Mouse (Mus musculus): Measurements from ENCODE around the gene Atp5l.
"Not testable (repeated sequence)": the region's sequence is repeated elsewhere in the genome, so short reads cannot be mapped to it uniquely, and the experiment has no call there.

The Atp5l gene

GRCm38 (mm10) chr9:44920374-44921122 is at the start of gene Atp5l:
TSS of gene Atp5l (minus strand) at chr9:44920742.
- peak; percentile 96 for DNase-seq (ENCODE audit: low read depth, low spot score)

- DNase-seq (ENCODE audit: low read depth, low spot score), result no peak
Measured at GRCm38 (mm10) chr9:44969450-44969849, 48.9 kb upstream of the Atp5l start.

DNA sequence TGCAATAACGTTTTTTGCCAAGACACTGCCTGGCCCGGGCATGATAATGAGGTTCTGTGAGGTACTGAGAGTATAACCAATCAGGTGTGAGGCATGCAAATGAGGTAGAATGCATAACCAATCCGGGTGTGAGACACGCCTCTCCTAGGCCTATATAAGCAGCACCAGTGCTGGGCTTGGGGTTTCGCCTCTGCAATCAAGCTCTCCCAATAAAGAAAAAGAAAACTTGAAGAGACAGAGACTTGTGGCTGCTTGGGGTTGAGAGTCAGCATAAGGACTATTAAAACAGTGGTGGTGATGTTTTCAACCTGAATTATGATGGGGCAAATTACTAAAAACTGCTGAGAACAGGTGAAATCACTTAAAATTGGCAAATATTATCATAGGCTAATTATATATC is 47.2 kb upstream of the Atp5l start:
- DNase-seq (ENCODE audit: low read depth, low spot score), result not testable (repeated sequence)

DNA sequence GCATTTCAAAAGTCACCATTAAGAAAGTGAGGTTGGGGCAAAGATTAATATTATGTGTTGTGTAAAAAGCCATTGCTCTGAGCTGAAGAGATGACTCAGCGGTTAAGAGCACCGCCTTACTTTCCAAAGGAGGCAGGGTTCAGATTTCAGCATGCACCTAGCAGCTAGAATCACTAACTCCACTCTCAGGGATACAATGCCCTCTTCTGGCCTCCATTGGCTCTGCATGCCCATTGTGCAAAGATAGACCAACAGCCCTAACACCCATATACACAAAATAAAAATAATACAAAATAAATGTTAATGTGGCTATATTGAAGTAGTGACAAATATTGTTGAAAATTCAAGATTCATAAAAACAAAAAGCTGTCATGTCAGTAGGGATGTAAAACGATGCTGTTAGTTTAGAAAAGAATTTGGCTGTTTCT is 46.3 kb upstream of the Atp5l start:
- peak; percentile 74 for DNase-seq (ENCODE audit: low read depth, low spot score)

DNA sequence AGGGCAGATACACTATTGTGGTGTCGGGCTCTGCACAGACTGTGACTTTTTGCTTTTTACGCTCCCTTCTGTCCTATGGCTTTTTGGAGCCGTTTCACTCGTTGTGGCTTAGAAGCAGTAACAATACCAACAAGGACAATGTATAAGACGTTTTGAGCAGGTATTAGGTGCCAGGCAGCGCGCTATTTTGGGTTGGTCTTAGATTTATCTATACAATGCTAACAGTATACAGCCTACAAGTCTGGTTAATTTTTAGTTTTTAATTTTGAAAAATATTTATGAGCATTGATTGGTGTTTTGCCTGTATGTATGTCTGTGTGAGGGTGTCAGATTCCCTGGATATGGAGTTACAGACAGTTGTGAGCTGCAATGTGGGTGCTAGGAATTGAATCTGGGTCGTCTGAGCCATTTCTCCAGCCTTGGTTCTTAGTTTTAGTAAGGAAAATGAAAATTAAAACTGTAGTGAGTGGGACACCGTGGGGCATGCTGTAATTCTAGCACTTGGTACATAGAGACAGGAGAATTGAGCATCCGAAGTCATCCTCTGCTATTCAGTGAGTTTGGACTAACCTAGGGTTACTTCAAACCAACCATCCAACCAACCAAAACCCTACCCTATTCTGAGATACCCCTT is 45.4 kb upstream of the Atp5l start:
- DNase-seq (ENCODE audit: low read depth, low spot score), result no peak

DNA sequence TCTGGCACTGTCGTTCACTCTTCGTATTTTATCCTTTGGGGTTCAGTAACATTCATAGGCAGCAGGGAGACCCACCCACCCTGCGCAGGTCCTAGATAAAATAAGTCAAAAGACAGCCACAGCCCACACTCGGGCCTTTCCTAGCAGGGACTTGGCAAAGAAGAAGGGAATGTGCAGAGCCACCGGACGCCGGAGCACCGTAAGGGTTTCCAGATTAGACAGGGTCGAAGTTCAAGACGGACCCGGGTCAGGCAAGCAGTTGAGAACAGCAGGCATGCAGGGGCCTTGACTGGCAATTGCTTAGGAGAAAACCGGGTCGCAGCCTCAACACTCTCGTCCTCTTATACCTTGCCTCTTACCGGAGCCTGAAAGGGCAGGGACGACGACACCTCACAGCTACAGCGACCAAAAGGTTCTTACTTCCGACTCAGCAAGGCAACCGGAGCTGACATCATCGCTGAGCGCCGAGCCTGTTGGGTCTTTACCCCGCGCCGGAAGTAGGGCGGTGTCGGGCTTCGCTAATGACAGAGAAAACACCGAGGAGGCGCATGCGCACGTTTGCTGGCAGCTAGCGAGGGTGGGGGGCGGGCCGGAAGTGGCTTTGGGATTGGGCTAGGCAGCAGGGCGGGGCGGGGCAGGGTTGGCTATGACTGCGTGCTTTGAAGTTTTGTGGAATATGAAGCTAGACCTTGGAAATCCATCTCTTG is 44.7 kb upstream of the Atp5l start, which contains the start of gene Ube4a:
Ube4a (minus strand) TSS at position 475 of the 707 bp plus-strand sequence.
- peak; percentile 99 for DNase-seq (ENCODE audit: low read depth, low spot score)

DNA sequence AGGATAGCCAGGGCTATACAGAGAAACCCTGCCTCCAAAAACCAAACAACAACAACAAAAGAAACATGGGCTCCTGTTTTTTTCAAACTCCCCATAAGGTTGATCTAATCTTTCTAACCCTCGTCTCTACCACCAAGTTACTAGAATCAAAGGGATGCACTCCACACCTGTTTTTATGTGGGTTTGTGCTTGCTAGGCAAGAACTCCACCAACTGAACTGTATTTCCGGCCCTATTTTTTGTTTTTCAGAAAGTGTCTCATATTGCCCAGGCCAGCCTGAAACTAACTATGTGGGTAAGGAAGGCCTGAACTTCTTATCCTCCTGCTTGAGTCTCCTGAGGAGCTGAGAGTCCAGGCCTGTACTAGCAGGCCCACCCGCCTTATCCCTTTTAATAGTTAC is 33.9 kb upstream of the Atp5l start:
- DNase-seq (ENCODE audit: low read depth, low spot score), result no peak

- no peak for DNase-seq (ENCODE audit: low read depth, low spot score)
Measured at GRCm38 (mm10) chr9:44947836-44948235, 27.3 kb upstream of the Atp5l start.

DNA sequence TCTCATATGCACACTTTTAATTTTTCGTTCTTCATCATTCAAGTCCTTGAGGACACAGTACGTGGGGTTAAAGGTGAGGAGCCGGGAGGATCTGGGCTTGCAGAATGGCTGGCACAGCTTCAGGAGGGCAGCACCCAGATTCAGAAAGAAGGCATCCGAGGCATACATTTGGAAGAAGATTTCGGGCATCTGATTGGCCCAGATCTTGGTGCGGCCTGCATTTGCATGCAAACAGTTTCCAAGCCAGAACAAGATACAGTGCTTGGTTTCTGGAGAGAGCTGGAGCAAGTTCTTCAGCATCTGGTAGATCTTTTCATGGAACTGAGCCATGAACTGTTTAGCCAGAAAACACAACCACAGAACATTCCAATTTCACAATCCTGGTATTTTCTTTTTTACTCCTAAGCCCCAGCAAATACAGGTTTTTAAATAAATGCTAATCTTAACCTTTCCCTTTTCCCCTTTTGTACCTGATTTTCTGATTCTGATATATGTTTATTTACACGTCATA is 25.7 kb upstream of the Atp5l start:
- no peak for DNase-seq (ENCODE audit: low read depth, low spot score)

DNA sequence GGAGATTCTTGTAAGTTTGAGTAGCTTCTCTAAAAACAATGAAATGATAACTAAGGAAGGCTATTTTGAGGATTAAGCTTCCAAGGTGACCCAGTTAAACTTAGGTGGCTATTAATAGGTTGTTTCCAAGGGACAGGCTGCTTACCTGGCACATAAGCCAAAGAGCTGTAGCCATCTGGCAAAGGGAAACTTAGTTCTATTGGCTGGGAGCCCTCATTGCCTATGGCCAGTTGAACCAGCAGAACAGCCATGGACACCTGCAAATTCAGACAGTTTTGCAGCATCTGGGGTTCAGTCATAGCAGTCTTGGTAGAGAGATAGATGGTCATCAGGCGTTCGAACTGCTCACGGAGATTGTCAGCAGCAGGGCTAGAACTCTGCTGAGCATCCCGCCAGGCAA is 21.9 kb upstream of the Atp5l start:
- no peak for DNase-seq (ENCODE audit: low read depth, low spot score)

DNA sequence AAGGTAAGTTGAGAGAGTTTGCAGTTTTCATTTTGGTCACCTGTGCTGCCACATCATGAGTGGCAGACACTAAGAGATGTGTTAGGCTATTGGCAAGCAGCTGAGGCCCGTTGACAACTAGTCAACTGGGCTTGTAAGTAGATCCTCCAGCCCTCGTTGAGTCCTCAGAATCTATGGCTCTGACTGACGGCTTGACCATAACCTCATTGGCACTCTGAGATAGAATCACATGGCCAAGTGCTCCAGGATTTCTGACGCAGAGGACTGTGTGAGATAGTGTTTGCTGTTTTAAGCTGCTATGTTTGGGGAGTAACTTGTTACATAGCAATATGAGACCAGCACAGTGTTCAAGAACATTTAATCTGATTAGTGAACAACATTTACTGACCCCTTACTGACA is 21.2 kb upstream of the Atp5l start:
- no peak for DNase-seq (ENCODE audit: low read depth, low spot score)

GRCm38 (mm10) chr9:44921543-44921942 is 1.0 kb upstream of the Atp5l start:
- DNase-seq (ENCODE audit: low read depth, low spot score), result no peak

DNA sequence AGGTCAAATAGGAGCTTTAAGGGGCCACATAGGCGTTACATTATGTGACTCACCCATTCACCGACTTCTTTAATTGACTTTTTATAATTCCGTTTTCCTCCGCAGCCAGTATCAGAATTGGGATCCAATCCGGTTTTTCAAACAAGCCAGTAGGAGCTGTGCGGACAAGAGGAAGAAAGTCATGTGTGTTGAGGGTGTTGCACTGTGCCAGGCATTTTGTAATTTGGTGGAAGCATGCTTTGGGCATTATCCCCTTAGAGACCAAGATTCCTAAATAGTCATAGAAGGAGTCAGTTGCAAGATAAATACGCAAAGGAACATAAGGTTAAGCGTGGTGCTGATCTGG is 554 bp upstream of the Atp5l start:
- no peak for DNase-seq (ENCODE audit: low read depth, low spot score)

- no peak for DNase-seq (ENCODE audit: low read depth, low spot score)
Measured at GRCm38 (mm10) chr9:44919606-44920005, 936 bp downstream of the Atp5l start.

DNA sequence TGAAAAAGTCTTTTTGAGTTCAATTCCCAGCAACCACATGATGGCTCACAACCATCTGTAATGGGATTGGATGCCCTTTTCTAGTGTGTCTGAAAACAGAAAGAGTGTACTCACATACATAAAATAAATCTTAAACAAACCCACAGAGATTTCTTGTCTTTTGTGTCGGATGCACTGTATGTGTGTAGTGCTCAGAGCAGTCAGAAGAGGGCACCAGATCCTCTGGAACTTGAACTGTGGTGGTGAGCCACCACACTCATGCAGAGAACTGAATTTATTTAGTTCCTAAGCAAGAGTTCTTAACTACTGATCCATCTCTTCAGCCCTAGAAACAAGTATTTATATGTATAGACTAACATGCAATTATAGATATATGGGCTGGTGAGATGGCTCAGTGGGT is 4.3 kb downstream of the Atp5l start:
- DNase-seq (ENCODE audit: low read depth, low spot score), result peak; percentile 45

- DNase-seq (ENCODE audit: low read depth, low spot score), result no peak
Measured at GRCm38 (mm10) chr9:44914706-44915105, 5.8 kb downstream of the Atp5l start.

GRCm38 (mm10) chr9:44911365-44911764 is 9.2 kb downstream of the Atp5l start:
- DNase-seq (ENCODE audit: low read depth, low spot score), result no peak

- DNase-seq (ENCODE audit: low read depth, low spot score), result no peak
Measured at GRCm38 (mm10) chr9:44905620-44906019, 14.9 kb downstream of the Atp5l start.

DNA sequence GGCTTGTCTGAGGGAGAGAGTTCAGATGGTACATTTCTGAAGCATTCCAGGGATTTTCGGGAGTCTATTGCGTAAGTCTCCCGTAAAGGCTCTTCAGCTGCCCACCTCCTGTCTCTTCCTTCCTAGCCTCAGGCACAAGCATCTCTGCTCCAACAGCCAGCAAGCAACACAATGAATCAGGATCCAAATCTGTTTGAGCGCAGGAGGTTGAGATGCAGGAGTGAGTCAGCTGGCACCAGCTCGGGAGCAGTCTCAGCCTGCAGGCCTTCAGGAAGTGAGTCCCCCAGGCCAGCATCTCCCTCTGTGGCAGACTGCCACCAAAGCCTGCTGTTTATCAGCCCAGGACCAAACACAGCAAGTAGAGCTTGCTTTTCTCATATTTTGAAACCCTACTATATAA is 15.6 kb downstream of the Atp5l start:
- DNase-seq (ENCODE audit: low read depth, low spot score), result no peak

GRCm38 (mm10) chr9:44903856-44904255 is 16.7 kb downstream of the Atp5l start:
- no peak for DNase-seq (ENCODE audit: low read depth, low spot score)

- no peak for DNase-seq (ENCODE audit: low read depth, low spot score)
Measured at GRCm38 (mm10) chr9:44900402-44900801, 20.1 kb downstream of the Atp5l start.

GRCm38 (mm10) chr9:44899716-44900115 is 20.8 kb downstream of the Atp5l start:
- DNase-seq (ENCODE audit: low read depth, low spot score), result no peak

- DNase-seq (ENCODE audit: low read depth, low spot score), result no peak
Measured at GRCm38 (mm10) chr9:44897024-44897423, 23.5 kb downstream of the Atp5l start.
